Mouse (Mus musculus) CD8-positive naive resting alpha-beta T cell, adult 2 months (primary cell): Measurements from ENCODE around the gene Lce3b.

Experiments used
- DNase-seq, 2 experiments: peaks; one replicate each; pipeline ENCODE4 v3.0.0; 2022; ENCODE audit warnings: low read depth in 2 of 2, low spot score in 2 of 2

Lce3b gene

GRCm38 (mm10) chr3:92932679-92933078, at the start of gene Lce3b:
Gene Lce3b (plus strand): TSS chr3:92932979.
- no peak for DNase-seq

GRCm38 (mm10) chr3:92894063-92894462, 38.7 kb upstream of the Lce3b start:
- no peak for DNase-seq

- DNase-seq = no peak
These were observed 38.3 kb upstream of the Lce3b start for GRCm38 (mm10) chr3:92894489-92894888.

- no peak for DNase-seq
These were observed 29.8 kb upstream of the Lce3b start for GRCm38 (mm10) chr3:92902992-92903391.

- no peak for DNase-seq
These were observed 29.1 kb upstream of the Lce3b start for GRCm38 (mm10) chr3:92903640-92904039.

- no peak for DNase-seq
These were observed 27.6 kb upstream of the Lce3b start for GRCm38 (mm10) chr3:92905182-92905581.

- DNase-seq = no peak
These were observed 25.2 kb upstream of the Lce3b start for GRCm38 (mm10) chr3:92907571-92907970.

- DNase-seq = no peak
These were observed 12.4 kb upstream of the Lce3b start for GRCm38 (mm10) chr3:92920364-92920763.

- no peak for DNase-seq
These were observed 6.6 kb upstream of the Lce3b start, which contains the start of gene Lce3a for GRCm38 (mm10) chr3:92926130-92926529. Gene Lce3a (minus strand): TSS chr3:92926230.

GRCm38 (mm10) chr3:92944186-92944585, 11.4 kb downstream of the Lce3b start, which contains the start of gene Lce3c:
Gene Lce3c (plus strand): TSS chr3:92944486.
- no peak for DNase-seq

GRCm38 (mm10) chr3:92957090-92957489, 24.3 kb downstream of the Lce3b start, which contains the start of gene Lce3d:
Gene Lce3d (plus strand): TSS chr3:92957390.
- DNase-seq = no peak

- no peak for DNase-seq
These were observed 34.0 kb downstream of the Lce3b start, which contains the start of gene Lce3e for GRCm38 (mm10) chr3:92966761-92967160. Gene Lce3e (plus strand): TSS chr3:92967061.

- DNase-seq = no peak
These were observed 45.7 kb downstream of the Lce3b start for GRCm38 (mm10) chr3:92978484-92978883.
